Mouse (Mus musculus) G1E-ER4 (cell line): ENCODE measurements at regions not wholly inside any gene's neighbourhood (a gene's known extent, or its start where the extent isn't known, plus 50 kb on each side); places are given as distances from the start of the nearest gene placed in this dataset.

Experiments used
- GATA1 ChIP-seq: IDR thresholded peaks from one replicate; pipeline ENCODE4 v1.8.0; 2012; ENCODE audit warnings: low read length, inconsistent platforms

DNA sequence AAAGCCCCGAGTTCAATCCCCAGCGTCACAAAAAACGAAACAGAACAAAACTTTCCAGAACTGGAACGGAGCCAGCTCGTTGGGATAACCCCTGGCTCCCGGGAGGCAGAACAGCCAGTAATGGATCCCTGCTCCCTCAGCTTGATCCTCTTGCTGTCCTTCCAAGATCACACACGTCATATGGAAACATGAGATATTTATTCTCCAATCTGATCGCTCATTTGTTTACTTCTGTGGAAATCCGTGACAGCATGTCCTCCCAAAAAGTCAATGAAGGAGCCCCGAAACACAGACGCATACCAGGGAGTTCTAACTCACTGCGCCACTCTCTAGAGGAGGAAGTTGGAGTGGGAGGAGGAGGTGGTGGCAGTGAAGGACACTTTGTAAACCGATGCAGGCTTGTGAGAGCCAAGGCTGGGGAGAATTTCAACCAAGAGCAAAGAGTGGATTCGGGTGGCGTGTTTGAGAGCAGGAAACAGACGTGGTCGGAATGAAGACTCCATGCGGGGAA lies 232.0 kb downstream of the Zfp36l1 start:
- TF ChIP-seq GATA1 = no peak

DNA sequence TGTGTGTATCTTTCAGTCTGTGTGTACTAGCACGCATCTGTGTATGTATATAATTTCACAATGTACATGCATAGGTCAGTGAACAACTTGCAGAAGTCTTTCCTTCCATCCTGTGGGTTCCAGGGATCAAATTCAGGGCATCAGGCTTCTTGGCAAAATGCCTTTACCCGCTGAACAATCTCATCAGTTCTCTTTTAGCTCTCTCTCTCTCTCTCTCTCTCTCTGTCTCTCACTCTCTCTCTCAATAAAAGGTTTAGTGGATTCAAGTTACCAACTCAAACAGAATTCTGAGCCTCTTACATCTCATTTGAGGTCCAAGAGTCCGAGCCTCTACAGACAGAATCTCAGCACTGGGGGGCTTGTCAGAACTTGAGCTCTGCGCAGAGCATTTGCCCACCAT lies 232.5 kb downstream of the Zfp36l1 start:
- TF ChIP-seq GATA1 = no peak

DNA sequence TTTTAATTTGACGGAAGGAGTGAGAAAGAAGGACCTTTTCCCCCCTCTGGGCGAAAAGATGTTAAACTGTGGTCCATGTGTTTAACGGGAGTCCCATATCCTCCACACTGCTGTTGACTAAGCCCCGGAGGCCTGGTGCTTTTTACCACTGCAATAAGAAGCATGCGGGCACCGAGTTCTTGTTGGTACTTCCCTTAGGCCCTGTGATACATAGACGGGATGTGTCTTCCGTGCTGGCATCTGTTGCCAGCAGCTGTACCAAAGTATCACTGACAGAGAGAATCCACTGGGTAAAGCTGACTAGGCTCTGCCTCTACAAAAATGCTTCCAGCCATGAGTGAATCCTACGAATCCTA lies 232.9 kb downstream of the Zfp36l1 start:
- no peak for TF ChIP-seq GATA1

DNA sequence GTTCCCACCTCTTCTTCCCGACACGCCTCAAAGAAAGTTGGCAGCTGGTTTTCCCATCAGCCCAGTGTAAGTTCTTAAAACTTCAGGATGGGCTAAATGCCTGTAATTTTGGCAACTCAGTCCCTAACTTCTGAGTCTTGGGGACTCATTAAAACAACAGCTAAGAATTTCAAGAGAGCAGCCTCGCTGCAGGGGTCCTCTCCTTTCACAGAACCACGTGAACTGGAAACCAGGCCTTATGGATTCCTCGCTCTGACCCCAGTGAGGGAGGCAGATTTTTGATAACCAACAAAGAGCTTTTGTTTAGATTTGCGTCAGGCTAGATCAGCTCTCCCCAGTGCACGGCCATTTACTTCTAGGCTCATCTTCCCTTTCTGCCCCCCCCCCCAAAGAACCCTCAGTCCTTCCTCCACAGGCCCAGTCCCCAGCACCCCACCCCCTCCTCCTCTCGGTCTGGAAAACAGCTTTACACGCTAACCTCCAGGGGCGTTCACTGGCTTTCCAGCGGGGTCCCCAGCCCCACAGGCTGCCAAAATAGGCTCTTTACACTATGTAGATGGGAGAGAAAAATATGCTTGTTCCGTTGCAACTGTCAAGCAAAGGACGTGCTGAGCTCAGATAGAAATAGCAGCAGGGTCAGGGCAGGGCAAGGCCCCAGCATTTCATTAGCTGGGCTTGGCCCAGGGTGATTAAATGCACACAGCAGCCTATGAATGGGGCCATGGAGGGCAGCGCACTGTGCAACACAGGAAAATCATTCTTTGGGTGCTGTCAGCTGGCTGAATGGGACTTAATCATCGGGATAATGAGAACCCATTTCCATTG lies 233.5 kb downstream of the Zfp36l1 start:
- TF ChIP-seq GATA1 = no peak

DNA sequence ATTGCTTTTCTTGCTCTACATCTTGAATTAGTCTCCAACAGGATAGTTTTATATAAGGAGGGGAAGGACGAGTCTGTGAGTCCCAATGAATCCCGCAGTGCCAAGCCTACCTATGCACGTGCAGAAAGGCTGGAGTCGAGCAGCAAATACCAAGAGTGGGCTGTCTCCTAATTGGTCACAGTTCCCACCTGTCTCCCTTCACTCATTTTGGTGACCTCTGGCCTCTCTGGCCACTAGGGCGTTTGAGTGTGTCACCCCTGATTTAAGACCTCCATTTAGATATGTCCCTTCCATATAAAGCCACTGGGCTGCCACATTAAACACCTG lies 234.1 kb downstream of the Zfp36l1 start:
- no peak for TF ChIP-seq GATA1

DNA sequence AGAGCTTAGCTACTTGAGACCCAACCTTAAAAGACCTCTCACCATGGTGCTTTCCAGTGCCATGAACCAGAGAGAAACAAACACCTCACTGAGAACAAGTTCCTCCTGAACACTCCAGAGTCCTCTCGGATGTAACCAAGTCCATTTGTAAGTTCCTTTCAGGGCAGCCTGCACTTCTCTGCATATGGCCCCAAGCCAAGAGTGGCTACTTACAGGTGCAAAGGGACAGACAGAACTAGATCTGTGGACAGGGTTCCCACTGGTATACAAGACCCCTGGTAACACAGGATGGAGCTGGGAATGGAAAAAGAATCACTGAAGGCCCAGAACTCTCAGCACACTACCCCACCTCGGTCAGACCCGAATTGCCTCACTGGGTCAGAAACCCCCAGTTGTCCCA lies 234.7 kb downstream of the Zfp36l1 start:
- no peak for TF ChIP-seq GATA1

DNA sequence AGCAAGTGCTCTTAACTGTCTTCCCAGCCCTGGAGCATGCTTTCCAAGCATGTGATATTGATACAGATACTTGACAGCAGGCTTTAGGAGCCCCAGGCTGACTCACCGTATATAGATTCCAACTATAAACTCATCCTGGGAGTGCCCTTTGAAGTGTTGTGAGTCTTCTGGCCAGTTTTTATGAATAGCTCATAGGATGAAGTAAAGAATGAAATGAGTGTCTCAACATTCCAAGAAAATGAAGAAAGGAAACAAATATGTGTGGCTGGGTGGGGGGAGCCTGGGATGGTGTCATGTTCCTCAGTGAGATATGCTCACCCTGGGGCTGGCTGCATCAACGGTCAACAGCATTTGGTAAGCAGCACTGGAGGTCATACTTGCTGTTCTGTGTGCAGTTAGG lies 238.5 kb downstream of the Zfp36l1 start:
- no peak for TF ChIP-seq GATA1

DNA sequence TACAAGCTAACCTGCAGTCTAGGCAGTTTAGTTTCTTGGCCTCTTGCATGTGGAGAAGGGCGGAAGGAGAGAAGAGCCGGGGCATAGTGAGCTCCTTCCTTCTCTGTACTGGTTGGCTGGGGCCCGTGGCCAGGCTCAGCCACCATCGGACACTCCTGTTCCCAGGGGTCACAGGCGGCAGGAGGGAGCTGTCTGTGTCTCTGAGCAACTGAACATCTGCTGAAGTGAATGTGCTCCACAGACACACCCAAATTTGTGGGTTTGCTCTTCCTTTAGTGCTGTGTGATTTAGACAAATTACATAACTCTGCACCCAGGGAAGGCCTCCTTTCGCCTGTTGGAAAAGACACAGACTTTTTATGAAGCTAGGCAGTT lies 247.6 kb downstream of the Zfp36l1 start:
- TF ChIP-seq GATA1 = no peak

DNA sequence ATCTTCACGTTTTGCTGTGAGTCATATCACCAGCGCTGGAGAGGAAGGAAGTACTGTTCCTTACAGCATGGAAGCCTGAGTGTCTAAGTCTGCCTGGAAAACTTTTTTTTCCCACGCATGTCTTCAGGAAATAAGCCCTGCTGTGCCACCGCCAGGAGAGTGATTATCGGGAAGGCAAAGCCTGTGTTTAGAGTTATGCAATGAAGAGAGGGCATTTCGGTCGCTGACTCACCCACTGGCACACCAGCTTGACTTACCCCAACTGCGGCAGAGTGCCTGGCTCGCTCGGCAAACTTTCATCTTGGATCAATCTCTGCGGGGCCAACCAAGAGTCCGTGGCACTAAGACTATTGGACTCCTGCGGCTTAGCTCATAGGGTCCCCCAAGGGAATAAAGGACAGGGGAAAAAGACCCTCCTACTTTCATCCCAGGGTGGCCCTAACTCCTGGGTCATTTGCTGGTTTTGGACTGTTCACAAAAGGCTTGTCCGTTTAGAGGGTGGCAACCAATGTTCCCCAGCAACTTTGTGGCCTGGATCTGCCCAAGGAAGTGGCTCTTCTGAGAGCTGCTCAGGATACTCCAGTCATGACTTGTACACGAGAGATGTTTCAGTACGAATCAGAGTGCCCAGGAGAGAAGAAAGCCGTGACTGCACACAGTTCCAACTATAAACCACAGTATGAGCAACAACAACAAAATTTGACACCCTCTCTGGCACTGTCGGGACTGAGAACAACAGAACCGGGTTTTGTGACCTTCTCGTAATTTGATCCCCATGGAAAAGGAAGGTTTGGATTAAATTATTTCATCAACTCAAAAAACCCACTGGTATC lies 248.3 kb downstream of the Zfp36l1 start:
- TF ChIP-seq GATA1 = no peak
